Mouse (Mus musculus) liver, embryonic 14.5 days (tissue): ENCODE results near the gene Jade1.

Experiments
- CTCF ChIP-seq: IDR thresholded peaks from 2 replicates; pipeline ENCODE4 v1.5.1; 2016; ENCODE audit warnings: antibody characterized with exemption, low read depth, control low read depth
- EP300 ChIP-seq: IDR thresholded peaks from 2 replicates; pipeline ENCODE4 v1.6.1; 2016; ENCODE audit warnings: antibody characterized with exemption, low read depth

GRCm38 (mm10) chr3:41541313-41541712 is 14.2 kb upstream of the Jade1 start:
- peak; percentile 63 for TF ChIP-seq CTCF
- TF ChIP-seq EP300, result no peak
